Mouse (Mus musculus) CH12.LX (cell line): Measurements from ENCODE around the gene Apba1.

ENCODE experiments used
- CTCF ChIP-seq, 2 experiments: IDR thresholded peaks in 1 of 2; conservative IDR thresholded peaks in 1 of 2; 2 replicates each; pipeline ENCODE4 v1.5.1; 2011 to 2012; ENCODE audit warnings: low read depth in 2 of 2, low read length in 2 of 2, improper control_type of control experiment in 1 of 2, inconsistent platforms in 1 of 2, mild to moderate bottlenecking in 1 of 2, moderate library complexity in 1 of 2
- EP300 ChIP-seq: IDR thresholded peaks from 2 replicates; pipeline ENCODE4 v1.6.1; 2011; ENCODE audit warnings: low read length, improper control_type of control experiment
- GABPA ChIP-seq: IDR thresholded peaks from 2 replicates; pipeline ENCODE4 v1.6.1; 2012; ENCODE audit warnings: low read depth, low read length, improper control_type of control experiment, inconsistent platforms; ENCODE audit not compliant: insufficient replicate concordance
- MYC ChIP-seq: IDR thresholded peaks from 2 replicates; pipeline ENCODE4 v1.6.1; 2011; ENCODE audit warnings: low read depth, mild to moderate bottlenecking, improper control_type of control experiment, low read length
- NRF1 ChIP-seq: IDR thresholded peaks from 2 replicates; pipeline ENCODE4 v1.6.1; 2014; ENCODE audit warnings: low read depth, mild to moderate bottlenecking, inconsistent platforms, low read length, improper control_type of control experiment, moderate library complexity
- PAX5 ChIP-seq: IDR thresholded peaks from 2 replicates; pipeline ENCODE4 v1.6.1; 2012; ENCODE audit warnings: low read length, inconsistent platforms, mixed read lengths
- POLR2A ChIP-seq: IDR thresholded peaks from 2 replicates; pipeline ENCODE4 v1.6.1; 2011; ENCODE audit warnings: low read depth, mild to moderate bottlenecking, improper control_type of control experiment, low read length
- TCF12 ChIP-seq: IDR thresholded peaks from 2 replicates; pipeline ENCODE4 v1.6.1; 2014; ENCODE audit warnings: low read depth, mild to moderate bottlenecking, inconsistent platforms, low read length, improper control_type of control experiment
- ZC3H11A ChIP-seq: IDR thresholded peaks from 2 replicates; pipeline ENCODE4 v1.6.1; 2012; ENCODE audit warnings: low read depth, mild to moderate bottlenecking, inconsistent platforms, low read length, improper control_type of control experiment

DNA sequence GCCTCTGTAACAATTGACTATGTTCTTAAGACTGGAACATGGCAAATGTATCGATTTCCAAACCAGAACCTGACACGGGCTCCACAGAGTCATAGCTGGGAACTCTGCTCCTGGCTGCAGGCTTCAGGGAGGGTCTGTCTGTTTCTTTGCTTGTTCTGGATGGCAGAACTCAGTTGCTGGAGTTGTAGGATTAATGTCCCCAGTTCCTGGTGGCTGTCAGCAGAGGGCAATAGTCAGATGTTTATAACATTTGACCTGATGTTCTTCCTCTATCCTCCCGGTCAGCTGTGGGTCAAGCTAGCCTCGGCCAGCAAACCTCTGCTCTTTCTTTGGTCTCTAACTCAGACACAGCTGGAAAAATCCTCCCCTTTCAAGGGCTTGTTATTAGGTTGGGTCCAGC is 104.0 kb downstream of the Apba1 start:
- peak in 1 of 2 experiments; percentile 53; a peak in 2 of 4 replicates for TF ChIP-seq CTCF (conservative IDR thresholded peaks at IDR 0.05 in 1 of 2, IDR thresholded peaks at IDR 0.05 in 1 of 2; ENCODE audit: low read depth in 2 of 2, low read length in 2 of 2)
- TF ChIP-seq TCF12, result no peak
- no peak for TF ChIP-seq ZC3H11A
- no peak for TF ChIP-seq MYC
- TF ChIP-seq NRF1, result no peak
- no peak for TF ChIP-seq POLR2A
- TF ChIP-seq EP300, result no peak
- TF ChIP-seq PAX5, result no peak
- no peak for TF ChIP-seq GABPA
